Mouse (Mus musculus): ENCODE data around the gene Syp. TPM values are rescaled to one million over a fixed set of nuclear protein-coding genes. Genes with fewer than 3 reads are reported as not detected.
A peak's percentile ranks its signal among the peaks of the same experiment; 100 is the strongest.

The Syp gene
- total RNA-seq, 2 experiments from 2014 or later, result 1,862 to 1,901 TPM

DNA sequence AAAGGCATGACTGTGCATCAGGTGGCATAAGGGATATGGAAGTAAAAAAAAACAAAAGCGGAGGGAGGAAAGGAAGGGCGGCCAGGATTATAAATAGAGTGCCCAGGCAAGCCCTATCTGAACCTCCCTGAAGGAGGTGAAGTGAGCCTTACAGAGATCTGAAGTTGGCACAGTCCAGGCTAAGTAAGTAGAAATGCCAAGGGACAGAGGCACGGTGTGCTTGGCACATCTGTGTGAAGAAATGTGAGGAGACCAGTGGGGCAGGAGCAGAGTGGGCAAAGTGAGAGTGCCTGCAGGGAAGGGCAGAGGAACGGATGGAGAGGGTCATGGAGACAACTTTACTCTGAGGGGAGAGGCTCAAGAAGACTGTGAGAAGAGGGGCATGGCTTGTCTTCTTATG, 22.8 kb downstream of the Syp start:
- DNase-seq (ENCODE audit: low spot score in 2 of 2), result no peak

DNA sequence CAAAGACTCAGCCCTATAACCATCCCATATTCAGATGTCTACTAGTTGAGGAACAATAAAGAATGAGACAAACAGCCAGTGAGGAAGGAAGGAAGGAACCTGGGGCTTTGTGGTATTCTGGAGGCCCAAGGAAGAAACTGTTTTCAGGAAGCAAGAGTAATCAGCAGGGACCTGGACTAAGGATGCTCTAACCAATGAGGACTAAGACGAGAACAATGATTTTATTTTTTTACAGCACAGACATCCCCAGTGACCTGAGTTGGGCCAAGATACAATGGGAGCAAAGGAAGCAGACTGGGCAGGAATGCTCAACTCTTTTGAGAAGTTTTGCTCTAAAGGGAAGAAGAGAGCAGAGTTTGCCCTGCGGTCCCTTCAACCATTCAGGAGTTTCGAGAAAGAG, 24.7 kb downstream of the Syp start:
- DNase-seq (ENCODE audit: low spot score in 2 of 2), result no peak

DNA sequence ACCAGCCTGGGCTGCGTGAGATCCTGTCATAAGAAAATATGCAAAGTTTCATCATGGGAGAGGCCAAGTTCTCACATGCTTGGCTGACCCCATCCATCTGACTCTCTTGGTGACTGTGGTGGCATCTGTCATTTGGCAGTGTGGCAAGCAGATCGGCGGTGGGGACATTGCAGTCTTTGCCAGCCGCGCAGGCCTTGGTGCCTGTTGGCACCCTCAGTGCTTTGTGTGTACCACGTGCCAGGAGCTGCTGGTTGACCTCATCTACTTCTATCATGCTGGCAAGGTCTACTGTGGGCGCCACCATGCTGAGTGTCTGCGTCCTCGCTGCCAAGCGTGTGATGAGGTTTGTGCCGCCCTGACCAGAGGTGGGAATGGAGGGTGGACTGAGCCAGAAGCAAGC, 26.5 kb downstream of the Syp start:
- no peak for DNase-seq (ENCODE audit: low spot score in 2 of 2)

DNA sequence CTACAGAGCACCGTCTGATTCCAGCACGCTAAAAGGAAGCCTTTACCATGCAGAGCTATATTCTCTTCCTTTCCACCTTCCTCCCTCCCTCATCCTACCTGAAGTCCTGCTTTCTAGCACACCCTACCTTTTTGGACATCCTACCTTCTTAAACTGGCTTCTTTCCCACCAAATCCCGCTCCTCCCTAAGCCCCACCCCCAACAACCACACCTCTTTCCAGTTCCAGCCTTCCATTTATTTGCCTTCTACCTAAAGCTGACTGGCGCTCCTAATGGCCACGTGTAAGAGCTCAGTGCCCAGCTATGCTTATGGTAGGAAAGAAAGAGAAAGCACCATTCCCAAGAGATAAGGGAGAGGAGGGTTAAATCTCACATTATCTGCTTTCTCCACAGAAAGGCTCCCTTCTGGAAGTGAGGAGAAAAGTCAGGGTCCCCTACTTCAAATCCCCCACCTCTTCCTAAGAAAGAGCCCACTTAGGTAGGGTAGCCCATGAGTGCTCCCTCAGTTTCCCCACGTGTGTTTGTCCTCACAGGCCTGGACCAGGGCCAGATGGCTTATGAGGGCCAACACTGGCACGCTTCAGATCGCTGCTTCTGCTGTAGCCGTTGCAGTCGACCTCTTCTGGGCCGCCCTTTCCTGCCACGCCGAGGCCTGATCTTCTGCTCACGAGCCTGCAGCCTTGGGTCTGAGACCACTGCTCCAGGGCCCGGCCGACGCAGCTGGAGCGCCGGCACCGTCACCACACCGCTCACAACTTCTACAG, 27.6 kb downstream of the Syp start:
- no peak for DNase-seq (ENCODE audit: low spot score in 2 of 2)

DNA sequence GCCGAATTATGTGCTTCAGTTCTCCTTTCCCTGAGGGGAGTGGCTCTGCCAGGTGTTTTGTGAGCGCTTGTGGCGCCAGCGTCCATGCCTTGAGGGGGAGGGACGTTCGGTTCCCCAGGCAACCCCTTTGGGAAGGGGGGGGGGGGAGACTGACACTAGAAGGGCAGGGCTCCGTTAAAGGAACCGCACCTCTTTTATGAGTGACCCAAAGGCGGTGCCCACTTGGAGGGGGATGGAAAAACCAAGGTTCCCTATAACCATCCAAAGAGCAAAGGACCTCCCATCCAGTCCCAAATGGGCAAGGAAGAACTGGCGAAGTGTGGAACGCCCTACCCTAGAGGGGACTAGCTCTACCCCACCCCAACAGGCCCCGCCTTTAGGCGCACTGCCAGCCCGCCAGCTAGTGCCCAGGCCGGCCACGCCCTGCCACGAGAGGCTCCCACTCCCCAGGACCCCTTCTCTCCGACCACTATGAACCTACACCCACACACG, 32.2 kb downstream of the Syp start:
- no peak for DNase-seq (ENCODE audit: low spot score in 2 of 2)

DNA sequence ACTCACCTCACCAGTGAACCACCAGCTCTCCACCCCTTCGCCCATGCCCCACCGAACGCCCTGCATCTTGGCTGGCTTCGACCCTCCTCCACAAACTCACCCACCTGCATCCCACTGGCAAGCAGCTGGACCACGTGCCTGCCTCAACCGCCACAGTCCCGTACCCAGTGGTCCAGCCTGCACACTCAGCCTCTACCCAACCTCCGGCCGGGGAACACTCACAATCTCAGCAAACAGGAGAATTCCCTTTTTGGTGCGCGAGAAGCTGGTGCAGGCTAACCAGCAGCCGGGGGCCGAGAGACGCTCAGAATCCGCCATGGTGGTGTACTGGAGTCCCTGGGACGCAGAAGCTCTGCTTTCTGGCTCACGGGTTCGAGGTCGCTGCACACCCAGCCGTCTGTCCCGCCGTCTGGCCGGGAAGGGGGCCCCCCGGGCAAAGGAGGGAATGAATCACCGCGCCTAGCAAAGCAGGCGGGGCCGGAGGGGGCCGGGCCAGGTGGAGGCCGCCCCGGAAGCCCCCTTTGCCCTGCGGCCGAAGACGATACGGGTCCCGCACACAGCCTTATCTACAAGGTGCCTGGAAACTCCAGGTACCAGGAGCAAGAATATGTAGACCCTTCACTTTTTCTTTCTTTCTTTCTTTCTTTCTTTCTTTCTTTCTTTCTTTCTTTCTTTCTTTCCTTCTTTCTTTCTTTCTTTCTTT, 32.8 kb downstream of the Syp start, which contains the start of gene Plp2:
Plp2 (minus strand) TSS at position 470 of the 703 bp plus-strand sequence.
- DNase-seq (ENCODE audit: low spot score in 2 of 2), result no peak

DNA sequence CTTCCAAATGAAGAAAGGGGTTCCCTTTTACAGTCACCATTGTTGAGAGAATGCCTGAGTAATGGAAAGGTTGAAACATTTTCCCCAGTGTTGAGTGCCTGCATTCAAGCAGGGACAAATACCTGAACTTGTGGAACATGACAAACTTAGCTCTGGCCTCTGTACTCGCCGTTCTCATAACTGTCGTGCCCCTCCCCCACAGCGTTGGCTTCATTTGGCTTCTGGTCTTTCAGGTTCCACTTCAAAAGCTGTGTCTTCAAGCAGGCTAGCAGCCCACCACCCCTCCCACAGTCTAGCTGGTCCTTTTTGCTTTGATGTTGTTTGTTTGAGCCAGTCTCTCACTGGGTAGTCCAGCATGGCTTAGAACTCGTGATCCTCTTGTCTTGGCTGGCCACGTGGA, 34.5 kb downstream of the Syp start:
- no peak for DNase-seq (ENCODE audit: low spot score in 2 of 2)

DNA sequence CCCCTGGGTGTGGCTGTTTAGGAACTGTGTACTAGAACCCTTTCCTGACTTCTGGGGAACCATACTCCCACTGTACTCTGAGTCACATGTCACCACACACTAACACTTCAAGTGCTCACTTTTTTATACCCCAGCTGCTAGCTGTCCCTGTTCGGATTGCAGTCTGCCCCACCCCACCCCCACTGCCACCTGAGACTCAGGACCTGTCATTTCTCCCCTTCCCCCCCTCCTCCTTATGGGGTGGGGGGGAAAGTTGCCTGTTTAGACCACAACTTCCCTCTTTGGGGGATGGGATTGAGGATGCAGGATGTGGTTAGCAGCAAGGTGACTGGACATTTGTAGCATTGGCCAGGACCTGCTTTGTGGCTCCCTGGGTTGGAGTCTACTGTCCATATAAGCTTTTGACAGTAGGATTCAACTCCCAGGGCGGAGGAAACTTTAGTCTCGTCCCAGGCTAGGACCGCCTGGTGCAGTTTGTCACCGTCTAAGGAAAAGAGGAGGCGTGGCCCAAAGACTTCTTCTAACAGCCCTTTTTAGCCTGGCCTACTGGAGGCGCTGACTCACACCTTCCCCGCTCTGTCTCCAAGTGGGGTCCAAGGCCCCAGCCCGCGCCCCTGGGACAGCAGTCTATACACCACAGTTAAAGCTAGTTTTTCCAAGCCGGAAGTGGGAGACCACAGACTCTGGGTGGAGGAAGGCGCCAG, 35.5 kb downstream of the Syp start:
- DNase-seq (ENCODE audit: low spot score in 2 of 2), result no peak

DNA sequence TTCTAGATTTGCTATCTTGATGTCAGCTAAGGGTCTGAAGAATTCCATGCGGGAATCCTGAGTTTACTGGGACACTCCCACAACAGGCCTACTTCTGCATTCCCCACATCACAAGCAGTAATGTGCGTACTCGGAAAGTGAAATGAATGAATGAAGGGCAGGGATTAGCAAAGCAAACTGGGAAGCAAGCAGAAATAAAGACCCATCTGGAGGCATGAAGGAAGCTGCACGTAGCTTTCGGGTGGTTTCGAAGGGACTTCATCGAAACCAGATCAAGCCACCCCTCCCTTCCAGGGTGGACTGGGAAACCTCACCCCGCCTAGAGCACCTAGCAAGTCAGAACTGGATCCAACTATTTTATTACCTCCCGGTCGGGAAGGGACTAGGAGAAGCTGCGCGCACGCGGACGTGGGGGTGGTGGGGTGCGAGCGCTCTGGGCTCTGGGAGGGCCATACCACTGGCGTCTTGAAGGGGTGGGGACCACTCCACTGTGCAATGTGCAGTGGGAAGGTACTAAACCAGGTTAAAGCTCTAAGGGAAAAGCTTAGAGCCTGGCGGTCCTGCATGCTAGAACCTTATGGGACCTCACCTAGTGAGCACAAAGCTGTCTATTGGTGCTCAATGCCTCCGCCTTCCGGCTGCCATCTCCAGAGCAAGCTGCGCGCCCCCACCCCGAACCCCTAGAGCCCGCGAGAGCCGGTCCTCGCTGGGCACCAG, 36.2 kb downstream of the Syp start:
- DNase-seq (ENCODE audit: low spot score in 2 of 2), result no peak

DNA sequence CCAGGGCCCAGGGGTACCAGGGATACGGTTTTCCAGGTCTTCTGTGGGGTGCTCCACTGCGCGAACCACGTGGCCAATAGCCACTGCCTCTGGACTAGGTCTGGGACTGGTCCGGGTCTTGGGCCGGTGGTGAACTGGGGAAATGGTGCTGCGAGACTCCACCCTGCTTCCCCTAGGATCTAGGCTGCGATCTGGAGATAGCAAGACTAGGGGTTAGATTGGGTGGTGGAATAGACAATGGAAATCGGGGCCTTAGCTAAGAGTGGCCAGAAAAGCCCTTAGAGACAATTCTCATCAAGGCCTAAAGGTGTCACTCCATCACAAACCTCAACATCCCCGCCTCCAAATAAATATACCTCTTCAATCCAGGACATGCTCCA, 36.7 kb downstream of the Syp start:
- DNase-seq (ENCODE audit: low spot score in 2 of 2), result no peak

DNA sequence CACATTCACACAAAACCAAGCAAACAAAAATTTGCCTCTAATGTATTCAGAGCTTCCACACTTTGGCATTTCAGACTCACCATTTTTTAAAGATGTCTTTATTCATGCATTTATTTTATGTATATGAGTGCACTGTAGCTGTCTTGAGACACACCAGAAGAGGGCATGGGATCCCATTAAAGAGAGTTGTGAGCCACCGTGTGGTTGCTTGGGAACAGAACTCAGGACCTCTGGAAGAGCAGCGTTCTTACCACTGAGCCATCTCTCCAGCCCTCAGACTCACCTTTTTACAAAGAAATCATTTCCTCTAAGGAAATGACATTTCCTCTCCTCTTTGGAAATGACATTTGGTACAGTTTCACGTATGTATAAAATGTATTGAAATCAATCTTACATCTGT, 40.7 kb downstream of the Syp start:
- DNase-seq (ENCODE audit: low spot score in 2 of 2), result no peak

DNA sequence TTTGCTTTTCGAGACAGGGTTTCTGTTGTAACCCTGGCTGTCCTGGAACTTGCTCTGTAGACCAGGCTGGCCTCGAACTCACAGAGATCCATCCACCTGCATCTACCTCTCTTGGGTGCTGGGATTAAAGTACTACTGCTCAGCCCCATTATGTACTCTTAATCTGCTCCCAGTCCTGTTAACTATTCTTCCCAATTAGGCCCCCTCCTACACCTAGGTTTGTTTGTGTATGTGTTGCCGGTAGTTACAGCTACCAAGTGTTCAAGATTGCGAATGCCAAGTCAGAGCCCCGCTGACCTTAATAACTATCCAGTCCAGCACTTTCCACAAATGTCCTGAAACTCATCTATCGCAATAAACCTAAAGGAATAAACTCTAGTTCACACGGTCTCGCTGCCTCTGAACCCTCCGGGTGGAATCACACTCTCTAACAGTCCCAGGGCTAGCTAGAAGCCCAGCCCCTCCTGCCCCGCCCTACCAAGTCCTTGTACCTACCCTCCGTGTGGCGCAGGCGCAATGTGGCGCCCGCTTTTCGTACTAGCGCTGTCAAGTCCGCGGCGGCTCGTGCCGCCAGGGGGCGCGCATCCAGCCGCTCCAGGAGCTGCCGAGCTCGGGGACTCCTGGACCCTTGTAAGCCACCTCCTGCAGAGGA, 41.3 kb downstream of the Syp start:
- peak; percentile 80 to 83 for DNase-seq (ENCODE audit: low spot score in 2 of 2)

DNA sequence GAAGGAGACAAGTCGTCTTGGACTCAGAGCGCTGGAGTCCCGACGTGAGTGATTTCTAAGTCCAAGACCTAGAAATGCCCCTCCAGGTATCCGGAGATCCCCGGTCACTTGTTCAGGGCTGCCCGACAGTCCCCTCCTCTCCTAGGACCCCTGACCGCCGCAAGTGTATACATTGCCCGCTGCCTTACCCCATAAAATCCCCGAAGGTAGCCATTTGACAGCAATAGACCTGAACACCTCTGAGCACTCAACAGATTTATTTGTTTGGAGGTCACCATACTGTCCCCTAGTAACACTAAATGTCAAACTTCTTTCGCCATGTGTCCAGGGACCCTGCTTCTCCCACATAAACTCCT, 41.8 kb downstream of the Syp start:
- no peak for DNase-seq (ENCODE audit: low spot score in 2 of 2)

DNA sequence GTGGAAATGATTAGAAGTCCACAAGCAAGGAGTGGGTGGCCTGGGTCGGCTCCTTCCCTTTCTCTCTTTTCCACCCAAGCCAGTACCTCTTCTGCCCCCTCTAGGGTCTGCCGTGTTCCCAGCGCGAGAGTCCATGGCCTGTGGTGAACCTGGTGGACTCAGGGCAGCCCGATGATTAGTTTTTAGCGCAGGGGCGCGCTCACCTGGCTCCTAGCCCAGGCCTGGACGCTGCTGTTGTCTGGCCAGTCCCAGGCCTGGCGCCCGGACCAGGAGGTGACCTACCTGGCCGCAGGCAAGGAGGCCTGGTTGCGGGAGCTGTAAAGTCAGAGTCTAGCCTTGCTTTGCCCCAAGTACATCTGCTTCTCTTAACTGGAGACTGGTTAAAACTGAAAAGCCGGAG, 42.6 kb downstream of the Syp start, which contains the start of gene Magix:
Magix (minus strand) TSS at position 388 of the 400 bp plus-strand sequence.
- DNase-seq (ENCODE audit: low spot score in 2 of 2), result no peak

DNA sequence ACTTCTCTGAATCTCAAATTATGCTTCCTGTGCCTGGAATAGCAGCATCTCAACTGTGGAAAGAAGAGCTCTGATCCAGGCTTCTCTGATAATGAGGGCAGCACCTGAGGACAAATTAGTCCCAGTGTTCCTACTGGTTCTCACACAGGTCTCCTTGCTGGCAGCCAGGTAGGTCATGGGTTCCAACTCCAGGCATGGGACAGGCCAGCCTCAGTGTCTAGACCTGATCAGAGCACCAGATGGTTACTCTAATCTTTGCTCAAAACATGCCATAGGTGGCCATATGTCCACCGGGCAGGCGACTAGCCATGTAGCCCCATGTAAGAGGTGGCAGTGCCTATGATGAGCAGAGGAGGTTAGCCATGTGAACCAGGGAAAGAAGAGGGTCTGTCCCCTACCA, 50.0 kb downstream of the Syp start:
- DNase-seq (ENCODE audit: low spot score in 2 of 2), result no peak

DNA sequence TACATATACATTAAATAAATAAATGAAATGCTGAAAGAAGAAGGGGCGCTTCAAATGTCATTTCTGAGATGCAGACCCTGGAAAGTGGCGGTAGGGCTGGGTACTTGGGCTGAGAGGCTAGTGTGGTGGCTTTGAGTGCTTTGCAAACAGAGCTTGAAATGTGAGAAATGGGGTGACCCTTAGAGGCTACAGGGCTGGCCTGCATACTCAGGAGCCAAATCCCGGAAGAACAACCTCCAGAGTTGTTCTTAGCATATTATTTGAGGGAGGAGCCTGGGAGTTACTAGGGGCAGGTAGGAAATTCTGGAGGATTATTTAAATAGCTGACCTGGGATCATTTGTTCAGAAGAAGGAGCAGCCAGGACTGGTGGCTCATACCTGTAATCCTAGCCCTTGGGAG, 52.2 kb downstream of the Syp start:
- DNase-seq (ENCODE audit: low spot score in 2 of 2), result no peak

DNA sequence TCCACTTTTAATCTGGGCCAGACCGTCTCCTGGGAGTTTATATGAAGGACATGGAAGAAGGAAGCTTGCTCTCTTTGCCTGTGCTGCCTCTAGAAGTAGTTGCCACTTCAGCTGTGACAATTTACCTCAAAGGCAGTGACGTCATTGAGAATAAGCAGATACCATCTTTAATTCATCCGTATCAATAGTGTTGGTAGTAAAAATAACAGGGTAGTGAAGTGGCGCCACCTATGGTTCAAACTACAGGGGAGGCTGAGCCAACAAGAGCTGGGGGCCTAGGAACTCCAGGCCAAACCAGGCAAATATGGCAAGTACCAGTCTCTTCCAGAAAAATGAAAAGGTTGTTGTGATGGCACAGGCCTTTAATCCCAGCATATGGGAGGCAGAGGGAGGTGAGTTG, 54.6 kb downstream of the Syp start:
- DNase-seq (ENCODE audit: low spot score in 2 of 2), result no peak

DNA sequence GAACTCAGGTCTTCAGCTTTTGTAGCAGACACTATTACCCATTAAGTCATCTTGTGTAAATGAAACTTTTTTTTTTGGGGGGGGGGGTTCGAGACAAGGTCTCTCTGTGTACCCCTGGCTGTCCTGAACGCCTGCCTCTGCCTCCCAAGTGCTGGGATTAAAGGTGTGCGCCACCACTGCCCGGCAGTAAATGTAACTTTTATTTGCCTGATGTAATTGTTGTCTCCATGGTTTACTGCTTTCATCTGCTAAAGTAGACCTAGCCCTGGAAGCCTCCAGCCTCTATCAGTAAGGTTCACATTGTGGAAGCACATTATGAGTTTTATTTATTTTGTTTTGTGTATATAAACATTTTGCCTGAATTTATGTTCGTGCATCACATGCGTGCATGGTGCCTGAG, 58.2 kb downstream of the Syp start:
- DNase-seq (ENCODE audit: low spot score in 2 of 2), result no peak

DNA sequence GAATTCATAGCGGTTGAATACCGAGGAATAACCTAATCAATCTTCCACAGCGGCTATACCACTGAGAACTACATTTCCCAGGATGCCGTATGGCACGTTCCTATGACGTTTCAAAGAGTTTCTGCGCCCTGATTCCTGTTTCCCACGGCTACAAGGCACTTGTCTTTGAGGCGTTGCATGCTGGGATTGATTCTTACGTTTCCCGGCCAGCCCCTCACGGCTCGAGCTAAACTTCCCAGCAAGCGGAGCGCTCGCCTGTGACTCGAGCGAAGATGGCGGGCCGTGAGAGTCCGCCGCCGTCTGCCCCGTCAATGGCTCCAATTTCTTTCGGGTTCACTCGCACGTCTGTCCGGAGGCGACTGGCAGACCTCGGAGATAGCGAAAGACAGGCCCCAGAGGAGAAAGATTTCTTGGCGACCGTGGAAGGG, 58.7 kb downstream of the Syp start, which contains the start of gene Gpkow:
Gpkow (plus strand) TSS at position 178 of the 428 bp plus-strand sequence.
- DNase-seq (ENCODE audit: low spot score in 2 of 2), result peak; percentile 64 to 90
